Mouse (Mus musculus): ENCODE results near the gene Gdf11. TPM values are rescaled to one million over a fixed set of nuclear protein-coding genes. Genes with fewer than 3 reads are reported as not detected.

Gene Gdf11
- polyA plus RNA-seq (2015; fragmentation: Illumina TruSeq; extraction: RNeasy Lipid Tissue Mini Kit (QIAGEN cat#74804); ENCODE audit: insufficient read depth, low replicate concordance), result 20.5 TPM

GRCm38 (mm10) chr10:128891296-128892094 lies at the start of gene Gdf11:
Gdf11 (minus strand) TSS chr10:128891718.

GRCm38 (mm10) chr10:128933574-128933973 lies 42.1 kb upstream of the Gdf11 start, which contains the start of gene Itga7:
Itga7 (plus strand) TSS chr10:128933818.

GRCm38 (mm10) chr10:128923935-128924334 lies 32.4 kb upstream of the Gdf11 start, which contains the start of gene Bloc1s1:
Bloc1s1 (minus strand) TSS chr10:128924035.

GRCm38 (mm10) chr10:128922822-128923012 lies 31.2 kb upstream of the Gdf11 start, which contains the start of gene Rdh5:
Rdh5 (minus strand) TSS chr10:128922888.

GRCm38 (mm10) chr10:128900698-128901097 lies 9.2 kb upstream of the Gdf11 start, which contains the start of gene Cd63:
Cd63 (plus strand) TSS chr10:128900989.

Other genes with a start within 250 kb of the Gdf11 start
- 1.4 TPM for gene Ikzf4, start 245.7 kb downstream of the Gdf11 start, polyA plus RNA-seq (2015; fragmentation: Illumina TruSeq; extraction: RNeasy Lipid Tissue Mini Kit (QIAGEN cat#74804); ENCODE audit: insufficient read depth, low replicate concordance)
- gene Suox, start 217.6 kb downstream of the Gdf11 start, polyA plus RNA-seq (2015; fragmentation: Illumina TruSeq; extraction: RNeasy Lipid Tissue Mini Kit (QIAGEN cat#74804); ENCODE audit: insufficient read depth, low replicate concordance), result 11.8 TPM
- 110 TPM for gene Rab5b, start 195.5 kb downstream of the Gdf11 start, polyA plus RNA-seq (2015; fragmentation: Illumina TruSeq; extraction: RNeasy Lipid Tissue Mini Kit (QIAGEN cat#74804); ENCODE audit: insufficient read depth, low replicate concordance)
- gene Pmel, start 187.5 kb downstream of the Gdf11 start, polyA plus RNA-seq (2015; fragmentation: Illumina TruSeq; extraction: RNeasy Lipid Tissue Mini Kit (QIAGEN cat#74804); ENCODE audit: insufficient read depth, low replicate concordance), result 0.30 TPM
- 64.5 TPM for gene Cdk2, start 186.7 kb downstream of the Gdf11 start, polyA plus RNA-seq (2015; fragmentation: Illumina TruSeq; extraction: RNeasy Lipid Tissue Mini Kit (QIAGEN cat#74804); ENCODE audit: insufficient read depth, low replicate concordance)
- gene Dgka, start 146.9 kb downstream of the Gdf11 start, polyA plus RNA-seq (2015; fragmentation: Illumina TruSeq; extraction: RNeasy Lipid Tissue Mini Kit (QIAGEN cat#74804); ENCODE audit: insufficient read depth, low replicate concordance), result 222 TPM
- gene Pym1, start 143.8 kb downstream of the Gdf11 start, polyA plus RNA-seq (2015; fragmentation: Illumina TruSeq; extraction: RNeasy Lipid Tissue Mini Kit (QIAGEN cat#74804); ENCODE audit: insufficient read depth, low replicate concordance), result 26.8 TPM
- gene Mmp19, start 100.8 kb downstream of the Gdf11 start, polyA plus RNA-seq (2015; fragmentation: Illumina TruSeq; extraction: RNeasy Lipid Tissue Mini Kit (QIAGEN cat#74804); ENCODE audit: insufficient read depth, low replicate concordance), result 4.1 TPM
- 63.9 TPM for gene Dnajc14, start 87.7 kb downstream of the Gdf11 start, polyA plus RNA-seq (2015; fragmentation: Illumina TruSeq; extraction: RNeasy Lipid Tissue Mini Kit (QIAGEN cat#74804); ENCODE audit: insufficient read depth, low replicate concordance)
- gene Tmem198b, start 87.3 kb downstream of the Gdf11 start, polyA plus RNA-seq (2015; fragmentation: Illumina TruSeq; extraction: RNeasy Lipid Tissue Mini Kit (QIAGEN cat#74804); ENCODE audit: insufficient read depth, low replicate concordance), result 10.7 TPM
- gene Sarnp, start 74.4 kb downstream of the Gdf11 start, polyA plus RNA-seq (2015; fragmentation: Illumina TruSeq; extraction: RNeasy Lipid Tissue Mini Kit (QIAGEN cat#74804); ENCODE audit: insufficient read depth, low replicate concordance), result 193 TPM
- 55.9 TPM for gene Ormdl2, start 70.1 kb downstream of the Gdf11 start, polyA plus RNA-seq (2015; fragmentation: Illumina TruSeq; extraction: RNeasy Lipid Tissue Mini Kit (QIAGEN cat#74804); ENCODE audit: insufficient read depth, low replicate concordance)
- 133 TPM for gene Cd63, start 9.3 kb upstream of the Gdf11 start, polyA plus RNA-seq (2015; fragmentation: Illumina TruSeq; extraction: RNeasy Lipid Tissue Mini Kit (QIAGEN cat#74804); ENCODE audit: insufficient read depth, low replicate concordance)
- gene Rdh5, start 31.2 kb upstream of the Gdf11 start, polyA plus RNA-seq (2015; fragmentation: Illumina TruSeq; extraction: RNeasy Lipid Tissue Mini Kit (QIAGEN cat#74804); ENCODE audit: insufficient read depth, low replicate concordance), result 10.6 TPM
- 64.2 TPM for gene Bloc1s1, start 32.3 kb upstream of the Gdf11 start, polyA plus RNA-seq (2015; fragmentation: Illumina TruSeq; extraction: RNeasy Lipid Tissue Mini Kit (QIAGEN cat#74804); ENCODE audit: insufficient read depth, low replicate concordance)
- 1.9 TPM for gene Itga7, start 42.1 kb upstream of the Gdf11 start, polyA plus RNA-seq (2015; fragmentation: Illumina TruSeq; extraction: RNeasy Lipid Tissue Mini Kit (QIAGEN cat#74804); ENCODE audit: insufficient read depth, low replicate concordance)
- not detected for gene Mettl7b, start 69.3 kb upstream of the Gdf11 start, polyA plus RNA-seq (2015; fragmentation: Illumina TruSeq; extraction: RNeasy Lipid Tissue Mini Kit (QIAGEN cat#74804); ENCODE audit: insufficient read depth, low replicate concordance)
- not detected for gene Olfr9, start 97.7 kb upstream of the Gdf11 start, polyA plus RNA-seq (2015; fragmentation: Illumina TruSeq; extraction: RNeasy Lipid Tissue Mini Kit (QIAGEN cat#74804); ENCODE audit: insufficient read depth, low replicate concordance)
- gene Olfr763, start 119.1 kb upstream of the Gdf11 start, polyA plus RNA-seq (2015; fragmentation: Illumina TruSeq; extraction: RNeasy Lipid Tissue Mini Kit (QIAGEN cat#74804); ENCODE audit: insufficient read depth, low replicate concordance), result not detected
- gene Olfr764-ps1, start 148.2 kb upstream of the Gdf11 start, polyA plus RNA-seq (2015; fragmentation: Illumina TruSeq; extraction: RNeasy Lipid Tissue Mini Kit (QIAGEN cat#74804); ENCODE audit: insufficient read depth, low replicate concordance), result not detected
- not detected for gene Olfr765, start 158.3 kb upstream of the Gdf11 start, polyA plus RNA-seq (2015; fragmentation: Illumina TruSeq; extraction: RNeasy Lipid Tissue Mini Kit (QIAGEN cat#74804); ENCODE audit: insufficient read depth, low replicate concordance)
- not detected for gene Olfr766-ps1, start 177.3 kb upstream of the Gdf11 start, polyA plus RNA-seq (2015; fragmentation: Illumina TruSeq; extraction: RNeasy Lipid Tissue Mini Kit (QIAGEN cat#74804); ENCODE audit: insufficient read depth, low replicate concordance)
- not detected for gene Olfr767, start 191.2 kb upstream of the Gdf11 start, polyA plus RNA-seq (2015; fragmentation: Illumina TruSeq; extraction: RNeasy Lipid Tissue Mini Kit (QIAGEN cat#74804); ENCODE audit: insufficient read depth, low replicate concordance)
- gene Olfr768, start 207.7 kb upstream of the Gdf11 start, polyA plus RNA-seq (2015; fragmentation: Illumina TruSeq; extraction: RNeasy Lipid Tissue Mini Kit (QIAGEN cat#74804); ENCODE audit: insufficient read depth, low replicate concordance), result not detected
- gene Olfr769, start 226.1 kb upstream of the Gdf11 start, polyA plus RNA-seq (2015; fragmentation: Illumina TruSeq; extraction: RNeasy Lipid Tissue Mini Kit (QIAGEN cat#74804); ENCODE audit: insufficient read depth, low replicate concordance), result not detected
- not detected for gene Olfr770, start 247.3 kb upstream of the Gdf11 start, polyA plus RNA-seq (2015; fragmentation: Illumina TruSeq; extraction: RNeasy Lipid Tissue Mini Kit (QIAGEN cat#74804); ENCODE audit: insufficient read depth, low replicate concordance)

All from spleen, adult 10 weeks (tissue).